Comparison of ENCODE assay signal across 15 mouse cellular contexts in genomic region chr15:8792106-8792505, GRCm38 (mm10).
DNase-seq lines count a peak whose midpoint lies in the region; ATAC-seq lines count a peak whose summit lies in the region.
"Had no signal": no experiment of that assay in that cellular context is flagged by ENCODE, and none has a peak within 500 bp of the region (broad histone marks: within the 10 kb centered on the region; RNA-seq: fewer than 3 reads in every experiment).

No protein-coding gene starts in this region.

- peak; percentile 89 for ATAC-seq in cerebellum, adult (ENCODE audit: insufficient number of reproducible peaks, low FRiP score, low TSS enrichment)
- ATAC-seq in erythroid progenitor cell, adult 5-6 weeks (replicated peaks; ENCODE audit: low FRiP score, poor library complexity, severe bottlenecking) = no peak
- ATAC-seq: intestine, embryonic 15.5 days; liver, embryonic 12.5 days; midbrain, embryonic 15.5 days; Patski had no signal

- DNase-seq in cerebellum, postnatal 4 days (ENCODE audit: low spot score in 2 of 2) = no peak
- DNase-seq in layer of hippocampus, adult 9-11 months = peak; percentile 28
- DNase-seq in layer of hippocampus, adult 9-10 months (ENCODE audit: low spot score) = no peak
- peak; percentile 77 to 85 for DNase-seq in cerebellum, adult 18-20 months
- peak; percentile 74 to 83 for DNase-seq in cerebellum, postnatal 25 days
- no peak for DNase-seq in MN1 (ENCODE audit: low spot score)
- DNase-seq: adrenal gland, postnatal 10 days; lung, adult 2 months; right cerebral cortex, postnatal 4 days had no signal

Comparison
In these comparisons a context has a peak if more than half of its experiments do, and no peak if none do; other contexts are left out.
1. DNase-seq: peak in layer of hippocampus, adult 9-11 months (single experiment), cerebellum, adult 18-20 months (2 of 2) and cerebellum, postnatal 25 days (2 of 2); none in cerebellum, postnatal 4 days (0 of 2), layer of hippocampus, adult 9-10 months (single experiment) and MN1 (single experiment).